In genomic region chr2:126466391-126467134, GRCm38 (mm10) we compare ENCODE assay signal across 20 mouse cellular contexts. TPM values are rescaled to one million over a fixed set of nuclear protein-coding genes. Genes with fewer than 3 reads are reported as not detected.
DNase-seq lines count a peak whose midpoint lies in the region; ATAC-seq and TF ChIP-seq lines count a peak whose summit lies in the region.
"Had no signal": no experiment of that assay in that cellular context is flagged by ENCODE, and none has a peak within 500 bp of the region (broad histone marks: within the 10 kb centered on the region; RNA-seq: fewer than 3 reads in every experiment).

No protein-coding gene starts in this region.

- peaks cover 94% of the 10 kb centered on the region for H3K79me2 ChIP-seq in macrophage (ENCODE audit: inconsistent target)

- H3K4me2 ChIP-seq in liver, embryonic 16.5 days (ENCODE audit: low read depth, low read length), result no peak overlapping the region
- no peak overlapping the region for H3K4me2 ChIP-seq in liver, embryonic 11.5 days
- H3K4me2 ChIP-seq in hindbrain, embryonic 12.5 days (replicated peaks), result no peak overlapping the region
- no peak overlapping the region for H3K4me2 ChIP-seq in forebrain, embryonic 16.5 days (ENCODE audit: low read length)
- H3K4me2 ChIP-seq: lung, embryonic 14.5 days; midbrain, embryonic 11.5 days had no signal

- H3K4me1 ChIP-seq in liver, embryonic 16.5 days (ENCODE audit: control insufficient read depth, low read depth, low read length), result no peaks in the 10 kb centered on the region; the same call in 1 of the 2 replicates
- no peaks in the 10 kb centered on the region for H3K4me1 ChIP-seq in liver, embryonic 11.5 days (replicated peaks; ENCODE audit: control insufficient read depth, insufficient read depth, low read length)
- peaks cover 35% of the 10 kb centered on the region for H3K4me1 ChIP-seq in thymus, adult 2 months (replicated peaks; ENCODE audit: control insufficient read depth, insufficient read depth, low read length)
- no peaks in the 10 kb centered on the region for H3K4me1 ChIP-seq in hindbrain, embryonic 12.5 days
- no peaks in the 10 kb centered on the region for H3K4me1 ChIP-seq in forebrain, embryonic 16.5 days (replicated peaks; ENCODE audit: control insufficient read depth, insufficient read depth, low read length)

- TF ChIP-seq CTCF in thymus, adult 2 months (IDR thresholded peaks at IDR 0.05; ENCODE audit: borderline replicate concordance, control insufficient read depth, extremely low read depth, insufficient read depth, low read length, poor library complexity), result no peak

- ATAC-seq in liver, embryonic 16.5 days (ENCODE audit: low read depth), result no peak
- ATAC-seq in liver, embryonic 11.5 days (replicated peaks; ENCODE audit: low FRiP score), result no peak
- ATAC-seq in hindbrain, embryonic 12.5 days (ENCODE audit: low FRiP score), result no peak
- ATAC-seq in forebrain, embryonic 16.5 days, result no peak
- ATAC-seq: hindbrain, postnatal 0 days had no signal

- 34% methylated on average over 13 of the region's 13 CpGs for WGBS in liver, embryonic 16.5 days (ENCODE audit: insufficient replicate concordance)
- WGBS in liver, embryonic 11.5 days, result 63% methylated on average over 13 of the region's 13 CpGs
- 10% methylated on average over 13 of the region's 13 CpGs for WGBS in macrophage (ENCODE audit: missing documents)
- 16% methylated on average over 13 of the region's 13 CpGs for WGBS in thymus, adult 2 months
- WGBS in hindbrain, embryonic 12.5 days, result 84% methylated on average over 13 of the region's 13 CpGs
- WGBS in forebrain, embryonic 16.5 days, result 81% methylated on average over 13 of the region's 13 CpGs

- no peak overlapping the region for H3K9ac ChIP-seq in liver, embryonic 16.5 days (ENCODE audit: low read depth, low read length)
- H3K9ac ChIP-seq in liver, embryonic 11.5 days (ENCODE audit: low read depth, low read length), result no peak overlapping the region
- no peak overlapping the region for H3K9ac ChIP-seq in hindbrain, embryonic 12.5 days
- no peak overlapping the region for H3K9ac ChIP-seq in forebrain, embryonic 16.5 days (replicated peaks; ENCODE audit: low read depth, low read length)
- H3K9ac ChIP-seq: lung, embryonic 14.5 days had no signal

- H3K4me3 ChIP-seq in liver, embryonic 16.5 days (ENCODE audit: low read depth, low read length), result no peak overlapping the region
- H3K4me3 ChIP-seq in liver, embryonic 11.5 days (ENCODE audit: low read depth, low read length), result no peak overlapping the region
- H3K4me3 ChIP-seq in macrophage (ENCODE audit: inconsistent target), result no peak overlapping the region
- H3K4me3 ChIP-seq in thymus, adult 2 months (ENCODE audit: control insufficient read depth, insufficient read depth, low read length), result no peak overlapping the region
- no peak overlapping the region for H3K4me3 ChIP-seq in hindbrain, embryonic 12.5 days
- no peak overlapping the region for H3K4me3 ChIP-seq in forebrain, embryonic 16.5 days (replicated peaks; ENCODE audit: low read length)
- H3K4me3 ChIP-seq: limb, embryonic 10.5 days had no signal

- no peaks in the 10 kb centered on the region for H3K36me3 ChIP-seq in liver, embryonic 16.5 days (ENCODE audit: control insufficient read depth, insufficient read depth)
- H3K36me3 ChIP-seq in liver, embryonic 11.5 days (ENCODE audit: control insufficient read depth, insufficient read depth, low read length), result no peaks in the 10 kb centered on the region
- H3K36me3 ChIP-seq in macrophage (ENCODE audit: inconsistent target), result no peaks in the 10 kb centered on the region; the same call in 1 of the 2 replicates
- no peaks in the 10 kb centered on the region for H3K36me3 ChIP-seq in thymus, adult 2 months (ENCODE audit: control insufficient read depth, insufficient read depth, low read length)
- no peaks in the 10 kb centered on the region for H3K36me3 ChIP-seq in hindbrain, embryonic 12.5 days
- H3K36me3 ChIP-seq in forebrain, embryonic 16.5 days (ENCODE audit: control insufficient read depth, insufficient read depth), result no peaks in the 10 kb centered on the region
- H3K36me3 ChIP-seq: G1E; limb, embryonic 10.5 days had no signal

- H3K9me3 ChIP-seq in liver, embryonic 16.5 days (replicated peaks; ENCODE audit: control insufficient read depth, low read length), result no peaks in the 10 kb centered on the region
- no peaks in the 10 kb centered on the region for H3K9me3 ChIP-seq in liver, embryonic 11.5 days (ENCODE audit: control insufficient read depth, low read length)
- H3K9me3 ChIP-seq in hindbrain, embryonic 12.5 days (replicated peaks), result no peaks in the 10 kb centered on the region
- no peaks in the 10 kb centered on the region for H3K9me3 ChIP-seq in forebrain, embryonic 16.5 days (ENCODE audit: control insufficient read depth, low read length)
- H3K9me3 ChIP-seq: G1E; limb, embryonic 10.5 days had no signal

- no peak for DNase-seq in liver, embryonic 11.5 days (ENCODE audit: low spot score)
- DNase-seq in T-cell, adult 2 months (ENCODE audit: low spot score), result peak; percentile 56
- DNase-seq in thymus, adult 2 months, result peak; percentile 48
- no peak for DNase-seq in cerebellum, adult 11-12 months
- DNase-seq: adrenal gland, adult 2 months; cerebellum, adult 9-10 months; gastrocnemius, postnatal 10 days; heart, postnatal 10 days; kidney, adult 8-10 months; kidney, postnatal 4 days; lung, embryonic 14.5 days had no signal

- H3K27me3 ChIP-seq in liver, embryonic 16.5 days (ENCODE audit: control insufficient read depth, insufficient read depth, low read depth, low read length), result no peaks in the 10 kb centered on the region
- H3K27me3 ChIP-seq in liver, embryonic 11.5 days (replicated peaks; ENCODE audit: control insufficient read depth, insufficient read depth, low read length), result no peaks in the 10 kb centered on the region
- H3K27me3 ChIP-seq in thymus, adult 2 months (ENCODE audit: control insufficient read depth, insufficient read depth, low read length), result no peaks in the 10 kb centered on the region
- no peaks in the 10 kb centered on the region for H3K27me3 ChIP-seq in hindbrain, embryonic 12.5 days
- no peaks in the 10 kb centered on the region for H3K27me3 ChIP-seq in forebrain, embryonic 16.5 days (replicated peaks; ENCODE audit: control insufficient read depth, insufficient read depth, low read length)

- peak overlapping the region; percentile 50 for H3K27ac ChIP-seq in liver, embryonic 16.5 days (ENCODE audit: low read length)
- H3K27ac ChIP-seq in liver, embryonic 11.5 days (ENCODE audit: low read depth, low read length), result no peak overlapping the region
- peak overlapping the region; percentile 68 for H3K27ac ChIP-seq in macrophage
- H3K27ac ChIP-seq in thymus, adult 2 months (ENCODE audit: control insufficient read depth, insufficient read depth, low read length), result peak overlapping the region; percentile 69
- no peak overlapping the region for H3K27ac ChIP-seq in hindbrain, embryonic 12.5 days
- no peak overlapping the region for H3K27ac ChIP-seq in forebrain, embryonic 16.5 days (ENCODE audit: low read length)
- H3K27ac ChIP-seq: hindbrain, postnatal 0 days; limb, embryonic 10.5 days; stomach, postnatal 0 days had no signal

- TF ChIP-seq POLR2A in thymus, adult 2 months (IDR thresholded peaks at IDR 0.05; ENCODE audit: control insufficient read depth, extremely low read depth, insufficient read depth, low read length, poor library complexity), result no peak

RNA-seq across cellular contexts. Expression of gene Atp8b4, which starts 33.9 kb away (rescaled TPM):
- 5.5 and 5.9 TPM in 2 replicates for polyA plus RNA-seq in liver, embryonic 16.5 days (2015; fragmentation: Nextera tagmentation; extraction: Ambion mirVana)
- polyA plus RNA-seq in liver, embryonic 11.5 days (2014; fragmentation: Nextera tagmentation; extraction: Ambion mirVana), result 2.2 TPM in 2 replicates
- total RNA-seq in macrophage (2018; cell fraction: chromatin; rRNA removed), result 100 to 1,000 TPM in 16 of 26 experiments, 10 to 100 TPM in 10; 50.5 to 292 (median 131) TPM
- 10 to 100 TPM in 24 of 26 experiments, 1 to 10 TPM in 2; 9.9 to 42.6 (median 30.2) TPM for total RNA-seq in macrophage (2018; cell fraction: cytosol; rRNA removed)
- total RNA-seq in macrophage (2018; cell fraction: nucleus; rRNA removed), result 100 to 1,000 TPM in 13 of 26 experiments, 10 to 100 TPM in 13; 40.9 to 193 (median 96.7) TPM
- polyA plus RNA-seq in macrophage (2018), result 21.2 to 41.0 TPM (median 29.4 TPM) in 3 replicates
- 4.3 and 4.7 TPM in 2 replicates for polyA plus RNA-seq in thymus, adult 2 months (2012; rRNA removed)
- 0.12 and 0.17 TPM in 2 replicates for polyA plus RNA-seq in hindbrain, embryonic 12.5 days (2016; fragmentation: Nextera tagmentation; extraction: Ambion mirVana)
- 0.07 TPM in 1 of 2 replicates, not detected in the other for polyA plus RNA-seq in forebrain, embryonic 16.5 days (2015; fragmentation: Nextera tagmentation; extraction: Ambion mirVana)
- polyA plus RNA-seq: hindbrain, postnatal 0 days had no signal

Comparison
In these comparisons a context has a peak if more than half of its experiments do, and no peak if none do; other contexts are left out.
1. H3K27ac ChIP-seq: peak in liver, embryonic 16.5 days (single experiment), macrophage (single experiment) and thymus, adult 2 months (single experiment); none in liver, embryonic 11.5 days (single experiment), hindbrain, embryonic 12.5 days (single experiment) and forebrain, embryonic 16.5 days (single experiment).
2. DNase-seq: peak in T-cell, adult 2 months (single experiment) and thymus, adult 2 months (single experiment); none in liver, embryonic 11.5 days (single experiment) and cerebellum, adult 11-12 months (single experiment).